Mouse (Mus musculus): Measurements from ENCODE around the gene Plscr3.

DNA sequence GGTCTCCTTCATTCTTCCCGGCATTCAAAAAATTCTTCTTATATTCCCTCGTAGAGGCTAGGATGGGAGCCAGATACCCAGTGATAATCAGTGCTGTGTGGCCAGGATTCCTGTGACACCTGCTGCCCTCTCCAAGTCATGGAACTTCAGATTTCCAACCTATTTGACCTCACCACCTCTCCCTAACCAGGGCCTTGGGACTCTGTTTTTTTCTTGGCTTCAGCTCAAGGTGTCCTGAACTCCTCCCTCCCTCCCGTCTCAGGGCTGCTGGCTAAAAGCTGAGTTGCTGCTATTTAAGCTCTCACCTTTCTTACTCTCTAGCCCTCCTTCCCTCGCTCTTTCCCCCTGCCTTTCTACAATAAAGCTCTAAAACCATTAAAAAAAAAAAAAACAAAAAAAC is 53.7 kb downstream of the Plscr3 start:
- TF ChIP-seq CEBPB (IDR thresholded peaks at IDR 0.05; ENCODE audit: low read depth) (no peak), CTCF (IDR thresholded peaks at IDR 0.05; ENCODE audit: control insufficient read depth, insufficient read depth, insufficient read length) (no peak), MYOD1 (IDR thresholded peaks at IDR 0.05; ENCODE audit: control insufficient read depth, insufficient read length, low read depth) (no peak), MYOG (IDR thresholded peaks at IDR 0.05; ENCODE audit: control insufficient read depth, extremely low read depth, insufficient read length) (no peak), MAX (IDR thresholded peaks at IDR 0.05) (no peak), FOSL1 (IDR thresholded peaks at IDR 0.05; ENCODE audit: insufficient read depth, low read length, poor library complexity, severe bottlenecking) (no peak)
